Mouse (Mus musculus) ES-E14 (cell line): ENCODE measurements at regions not wholly inside any gene's neighbourhood (a gene's known extent, or its start where the extent isn't known, plus 50 kb on each side); places are given as distances from the start of the nearest gene placed in this dataset.
A peak's percentile ranks its signal among the peaks of the same experiment; 100 is the strongest.

Source experiments
- CHD2 ChIP-seq: IDR thresholded peaks from 2 replicates; pipeline ENCODE4 v1.6.1; 2014; ENCODE audit warnings: mild to moderate bottlenecking, low read depth, low read length, inconsistent platforms
- HCFC1 ChIP-seq: IDR thresholded peaks from 2 replicates; pipeline ENCODE4 v1.6.1; 2012; ENCODE audit warnings: low read length, inconsistent platforms, borderline replicate concordance; ENCODE audit not compliant: insufficient read depth
- MAFK ChIP-seq: IDR thresholded peaks from 2 replicates; pipeline ENCODE4 v1.6.1; 2014; ENCODE audit warnings: mild to moderate bottlenecking, low read depth, low read length, inconsistent platforms; ENCODE audit not compliant: insufficient read depth
- ZC3H11A ChIP-seq: IDR thresholded peaks from 2 replicates; pipeline ENCODE4 v1.6.1; 2012; ENCODE audit warnings: low read depth, mild to moderate bottlenecking, inconsistent platforms, low read length, borderline replicate concordance
- ZNF384 ChIP-seq: IDR thresholded peaks from 2 replicates; pipeline ENCODE4 v1.6.1; 2012; ENCODE audit warnings: low read depth, low read length, inconsistent platforms

DNA sequence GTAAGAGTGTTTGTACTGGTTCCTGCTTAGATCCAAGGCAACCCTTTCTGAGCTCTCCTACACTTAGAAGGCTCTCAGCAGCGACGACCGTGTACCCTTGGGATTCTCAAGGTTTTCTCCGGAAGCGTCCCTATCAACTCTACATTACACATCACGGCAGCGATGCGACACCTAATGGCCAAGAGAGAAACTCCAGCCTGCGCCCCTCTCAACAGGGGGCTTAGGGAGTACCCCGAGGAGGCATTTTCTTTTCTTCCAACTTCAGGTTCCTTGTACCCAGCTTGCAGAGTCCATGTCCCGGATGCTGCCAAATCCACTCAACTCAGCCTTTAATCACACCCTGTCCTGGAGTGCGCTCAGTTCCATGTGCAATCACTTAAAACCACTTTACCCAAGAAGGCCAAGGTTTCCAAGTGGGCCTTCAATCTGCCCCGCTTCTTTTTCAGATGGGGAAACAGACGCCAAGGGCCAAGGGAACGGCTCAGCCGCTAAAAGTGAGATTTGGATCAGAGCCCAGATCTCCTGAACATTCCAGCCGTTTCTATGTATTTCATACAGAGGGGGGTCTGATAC lies 186.9 kb upstream of the Fbxo11 start:
- TF ChIP-seq CHD2 (no peak), MAFK (no peak), HCFC1 (peak; percentile 61; the same call in 1 of the 2 replicates), ZNF384 (no peak), ZC3H11A (peak; percentile 34)
